Mouse (Mus musculus) A20 (cell line): ENCODE measurements around the gene Selenos.

ENCODE experiments used
- DNase-seq: peaks from one replicate; pipeline ENCODE4 v3.0.0-alpha.2; 2011; ENCODE audit warnings: low read depth, low spot score

The Selenos gene

DNA sequence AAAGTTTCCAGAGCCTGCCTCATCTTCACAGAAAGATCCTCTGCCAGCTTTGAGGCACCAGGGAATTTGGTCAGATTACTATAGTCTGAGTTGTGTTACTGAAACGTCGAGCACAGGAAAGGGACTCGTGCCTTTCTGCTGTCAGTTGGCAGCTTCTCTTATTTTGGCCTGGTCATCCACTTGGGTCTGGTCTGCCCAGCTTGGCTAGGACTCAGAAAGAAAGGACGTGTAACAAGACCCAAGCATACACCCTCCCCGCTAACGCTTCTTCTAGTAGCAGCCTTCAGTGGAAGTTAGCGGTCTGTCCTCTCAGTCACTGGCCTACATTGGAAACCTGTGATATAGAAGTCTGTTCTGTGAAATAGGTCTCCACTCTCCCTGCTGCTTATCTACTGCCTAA lies 5.1 kb downstream of the Selenos start:
- DNase-seq = no peak

GRCm38 (mm10) chr7:66087652-66088051 lies 8.2 kb downstream of the Selenos start:
- DNase-seq = no peak

DNA sequence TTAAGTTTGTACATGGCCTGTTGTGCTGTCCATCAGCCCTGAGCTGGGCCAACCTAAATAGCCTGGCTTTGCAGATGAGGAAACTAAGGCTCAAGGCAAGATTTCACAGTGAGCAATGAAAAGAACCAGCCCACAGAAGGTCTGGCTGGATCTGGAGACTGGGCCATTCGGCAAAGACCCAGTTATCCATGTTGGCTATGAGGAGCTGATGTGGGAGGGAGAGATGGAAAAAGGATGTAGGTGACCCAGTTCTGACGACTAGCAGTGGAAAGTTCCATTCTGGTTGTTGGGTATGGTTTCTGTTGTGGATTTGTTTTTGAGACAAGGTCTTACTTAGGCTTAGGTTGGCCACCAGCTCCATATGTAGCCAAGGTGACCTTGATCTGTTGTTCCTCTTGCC lies 8.6 kb downstream of the Selenos start:
- DNase-seq = no peak

GRCm38 (mm10) chr7:66090676-66091190 lies 11.3 kb downstream of the Selenos start:
- no peak for DNase-seq

- no peak for DNase-seq
These were observed 12.1 kb downstream of the Selenos start for GRCm38 (mm10) chr7:66091553-66091952.

DNA sequence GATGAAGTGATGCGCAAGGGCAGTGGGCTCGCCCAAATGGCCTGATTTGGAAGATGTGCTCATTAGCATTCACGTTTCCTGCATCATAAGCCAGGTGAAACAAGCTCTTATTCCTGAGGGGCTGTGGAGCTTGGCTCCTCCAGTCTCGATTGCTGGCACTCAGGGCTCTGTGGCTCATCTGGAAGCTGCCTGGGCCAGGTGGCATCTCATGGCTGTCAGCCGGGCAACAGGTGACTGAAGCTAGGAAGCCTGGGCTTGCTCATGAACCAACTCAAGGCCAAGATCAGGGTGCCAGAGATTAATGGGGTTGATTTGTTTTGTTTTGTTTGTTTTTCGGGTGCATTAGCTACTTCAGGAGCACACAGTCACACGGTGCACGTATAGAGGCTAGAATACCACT lies 13.2 kb downstream of the Selenos start:
- DNase-seq = no peak

DNA sequence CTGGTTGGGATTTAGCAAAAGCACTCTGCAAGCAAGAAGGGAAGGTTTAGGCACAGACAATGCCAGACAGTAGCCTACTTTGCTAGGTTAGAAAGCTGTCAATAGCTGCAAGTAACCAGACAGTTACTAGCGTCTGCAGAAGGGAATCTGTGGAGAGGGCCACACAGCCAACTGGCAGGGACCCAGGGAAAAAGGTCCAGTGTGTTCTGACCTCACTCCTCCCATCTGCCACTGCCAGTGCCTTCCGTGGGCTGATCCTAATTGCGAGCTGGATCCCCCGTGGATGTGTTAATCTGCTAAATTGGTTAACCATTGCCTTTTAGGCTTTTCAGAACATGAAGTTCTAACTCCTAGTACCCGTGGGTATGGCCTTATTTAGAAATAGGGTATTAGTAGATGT lies 14.7 kb downstream of the Selenos start:
- no peak for DNase-seq

DNA sequence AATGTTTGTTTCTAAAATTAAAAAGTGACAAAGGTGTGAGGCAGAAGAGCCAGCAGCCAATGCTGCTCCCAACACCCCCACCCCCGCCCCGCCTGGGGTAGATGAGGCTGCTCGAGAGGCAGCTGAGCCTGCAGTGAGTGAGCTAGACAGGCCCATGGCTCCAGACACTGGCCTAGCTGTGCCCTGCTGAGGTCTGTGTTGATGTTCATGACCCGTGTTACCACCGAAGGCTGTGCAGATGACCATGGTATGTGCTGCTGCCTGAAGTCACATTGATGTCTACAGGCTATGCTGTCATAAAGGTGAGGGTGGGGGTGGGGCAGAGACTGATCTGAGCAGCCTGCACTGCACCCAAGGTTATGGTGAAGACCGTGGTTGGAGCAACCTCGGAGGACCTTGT lies 19.4 kb downstream of the Selenos start:
- DNase-seq = no peak

DNA sequence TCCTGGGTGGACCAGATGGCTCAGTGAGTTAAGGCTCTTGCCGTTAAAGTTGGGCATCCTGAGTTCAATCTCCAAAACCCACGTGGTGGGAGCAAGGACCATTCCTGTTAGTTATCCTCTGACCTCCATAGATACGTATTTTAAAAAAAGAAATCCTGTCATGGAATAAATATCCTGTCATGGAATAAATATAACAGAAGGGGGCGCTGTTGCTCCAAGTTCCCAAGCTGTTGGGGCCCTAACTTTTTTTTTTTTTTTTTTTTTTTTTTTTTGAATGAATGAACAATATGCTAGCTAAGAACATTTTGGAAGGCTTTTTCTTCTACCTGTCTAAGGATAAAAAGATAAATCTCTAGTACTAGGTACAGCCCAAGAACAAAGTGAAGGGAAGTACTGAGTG lies 22.4 kb downstream of the Selenos start:
- peak; percentile 61 for DNase-seq

GRCm38 (mm10) chr7:66104531-66104930 lies 25.1 kb downstream of the Selenos start:
- DNase-seq = no peak

DNA sequence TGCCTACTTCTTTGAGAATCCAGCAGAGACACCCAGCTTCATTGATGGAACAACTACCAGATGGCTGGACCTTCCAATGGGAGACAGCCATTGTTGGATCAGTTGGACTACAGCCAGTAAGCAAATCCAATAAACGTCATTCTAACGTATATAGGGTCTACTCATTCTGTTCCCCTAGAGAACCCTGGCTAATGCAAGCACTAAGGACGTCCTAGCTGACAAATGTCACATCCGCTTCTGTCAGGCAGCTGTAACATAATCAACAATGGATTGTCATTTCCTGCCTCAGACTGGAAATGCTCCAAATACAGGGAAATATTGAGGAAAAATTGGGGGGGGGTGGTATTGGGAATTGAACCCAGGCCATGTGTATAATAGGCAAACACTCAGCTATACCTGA lies 26.3 kb downstream of the Selenos start:
- no peak for DNase-seq

GRCm38 (mm10) chr7:66106581-66107056 lies 27.2 kb downstream of the Selenos start:
- DNase-seq = no peak

- DNase-seq = no peak
These were observed 27.8 kb downstream of the Selenos start for GRCm38 (mm10) chr7:66107206-66107605.

- DNase-seq = no peak
These were observed 28.5 kb downstream of the Selenos start for GRCm38 (mm10) chr7:66107930-66108329.

GRCm38 (mm10) chr7:66108961-66109854 lies 29.8 kb downstream of the Selenos start, which contains the start of gene Chsy1:
Gene Chsy1, plus strand, starts transcription at chr7:66109515.
- peak; percentile 91 for DNase-seq

GRCm38 (mm10) chr7:66109855-66110635 lies 30.6 kb downstream of the Selenos start:
- DNase-seq = peak; percentile 78

GRCm38 (mm10) chr7:66110636-66111112 lies 31.2 kb downstream of the Selenos start:
- peak; percentile 77 for DNase-seq

- DNase-seq = peak; percentile 58
These were observed 31.8 kb downstream of the Selenos start for GRCm38 (mm10) chr7:66111211-66111610.

- no peak for DNase-seq
These were observed 34.1 kb downstream of the Selenos start for GRCm38 (mm10) chr7:66113561-66113960.

- DNase-seq = no peak
These were observed 36.4 kb downstream of the Selenos start for GRCm38 (mm10) chr7:66115821-66116343.

GRCm38 (mm10) chr7:66116906-66117482 lies 37.5 kb downstream of the Selenos start:
- DNase-seq = no peak
